Mouse (Mus musculus) MEL (cell line): ENCODE results near the gene Poln. TPM values are rescaled to one million over a fixed set of nuclear protein-coding genes. Genes with fewer than 3 reads are reported as not detected.

ENCODE experiments used
- DNase-seq: peaks from one replicate; pipeline ENCODE4 v3.0.0; 2011; ENCODE audit warnings: low read depth, low spot score
- H3K27ac ChIP-seq: 2 replicates; pipeline ENCODE4 v1.5.1; 2012; ENCODE audit warnings: low read depth, mild to moderate bottlenecking, control low read depth, low read length, moderate library complexity; ENCODE audit not compliant: control insufficient read depth
- H3K27me3 ChIP-seq, 2 experiments: fragments of 150-350 bp in 1 of 2; sonication (generic) in 1 of 2; 2 replicates each; pipeline ENCODE4 v1.6.1; 2012; ENCODE audit warnings: low read length in 2 of 2, mild to moderate bottlenecking in 2 of 2, improper control_type of control experiment in 1 of 2, moderate library complexity in 1 of 2; ENCODE audit not compliant: insufficient read depth in 2 of 2, control insufficient read depth in 1 of 2
- H3K36me3 ChIP-seq, 2 experiments: 2 replicates each; pipeline ENCODE4 v1.6.1; 2012 to 2014; ENCODE audit warnings: low read length in 2 of 2, improper control_type of control experiment in 1 of 2, inconsistent platforms in 1 of 2, mild to moderate bottlenecking in 1 of 2; ENCODE audit not compliant: insufficient read depth in 2 of 2, control insufficient read depth in 1 of 2
- H3K4me1 ChIP-seq, 2 experiments: fragments of 150-350 bp in 1 of 2; sonication (generic) in 1 of 2; 2 replicates each; pipeline ENCODE4 v1.6.1; 2012; ENCODE audit warnings: low read length in 2 of 2, improper control_type of control experiment in 1 of 2, mild to moderate bottlenecking in 1 of 2; ENCODE audit not compliant: insufficient read depth in 2 of 2, control insufficient read depth in 1 of 2
- H3K4me3 ChIP-seq, 2 experiments: fragments of 150-350 bp in 1 of 2; sonication (generic) in 1 of 2; 2 replicates each; pipeline ENCODE4 v1.5.1; 2012; ENCODE audit warnings: low read depth in 2 of 2, low read length in 2 of 2, mild to moderate bottlenecking in 2 of 2, moderate library complexity in 2 of 2, control low read depth in 1 of 2, improper control_type of control experiment in 1 of 2; ENCODE audit not compliant: control insufficient read depth in 1 of 2, insufficient read depth in 1 of 2
- H3K79me2 ChIP-seq: 2 replicates; pipeline ENCODE4 v1.6.1; 2012; ENCODE audit warnings: mild to moderate bottlenecking, low read length, moderate library complexity; ENCODE audit not compliant: control insufficient read depth, poor library complexity, insufficient read depth
- H3K9ac ChIP-seq: 2 replicates; pipeline ENCODE4 v1.6.1; 2012; ENCODE audit warnings: low read depth, mild to moderate bottlenecking, control low read depth, low read length, moderate library complexity; ENCODE audit not compliant: control insufficient read depth, poor library complexity, severe bottlenecking
- H3K9me3 ChIP-seq: fragments of 150-350 bp; sonication (generic); replicated peaks from 2 replicates; pipeline ENCODE4 v1.6.1; 2012; ENCODE audit warnings: mild to moderate bottlenecking, low read length, improper control_type of control experiment, moderate library complexity; ENCODE audit not compliant: insufficient read depth
- CHD2 ChIP-seq: IDR thresholded peaks from 2 replicates; pipeline ENCODE4 v1.6.1; 2011; ENCODE audit warnings: low read length, improper control_type of control experiment
- CTCF ChIP-seq, 3 experiments: IDR thresholded peaks in 2 of 3; conservative IDR thresholded peaks in 1 of 3; 2 replicates each; pipeline ENCODE4 v1.5.1; 2011 to 2012; ENCODE audit warnings: low read length in 3 of 3, low read depth in 2 of 3, mild to moderate bottlenecking in 2 of 3, improper control_type of control experiment in 1 of 3, inconsistent platforms in 1 of 3, mixed read lengths in 1 of 3, moderate library complexity in 1 of 3; ENCODE audit not compliant: control insufficient read depth in 1 of 3, insufficient read depth in 1 of 3, poor library complexity in 1 of 3, severe bottlenecking in 1 of 3
- ELF1 ChIP-seq: IDR thresholded peaks from 2 replicates; pipeline ENCODE4 v1.6.1; 2014; ENCODE audit warnings: low read depth, mild to moderate bottlenecking, inconsistent platforms, low read length, improper control_type of control experiment, moderate library complexity
- EP300 ChIP-seq, 2 experiments: IDR thresholded peaks; 2 replicates each; pipeline ENCODE4 v1.6.1; 2011; ENCODE audit warnings: improper control_type of control experiment in 2 of 2, low read length in 2 of 2, low read depth in 1 of 2, mild to moderate bottlenecking in 1 of 2
- ETS1 ChIP-seq: IDR thresholded peaks from 2 replicates; pipeline ENCODE4 v1.6.1; 2012; ENCODE audit warnings: low read depth, mild to moderate bottlenecking, inconsistent platforms, low read length, improper control_type of control experiment, moderate library complexity
- GATA1 ChIP-seq: IDR thresholded peaks from 2 replicates; pipeline ENCODE4 v1.6.1; 2011; ENCODE audit warnings: low read depth, low read length, improper control_type of control experiment
- HCFC1 ChIP-seq: IDR thresholded peaks from 2 replicates; pipeline ENCODE4 v1.6.1; 2012; ENCODE audit warnings: low read depth, mild to moderate bottlenecking, inconsistent platforms, low read length, improper control_type of control experiment, moderate library complexity
- MAX ChIP-seq: IDR thresholded peaks from 2 replicates; pipeline ENCODE4 v1.6.1; 2011; ENCODE audit warnings: low read length, improper control_type of control experiment
- MEF2A ChIP-seq: IDR thresholded peaks from 2 replicates; pipeline ENCODE4 v1.6.1; 2014; ENCODE audit warnings: low read depth, mild to moderate bottlenecking, inconsistent platforms, low read length, improper control_type of control experiment; ENCODE audit not compliant: poor library complexity, insufficient replicate concordance, severe bottlenecking; ENCODE audit errors: extremely low read depth
- MYC ChIP-seq: IDR thresholded peaks from 2 replicates; pipeline ENCODE4 v1.6.1; 2011; ENCODE audit warnings: low read depth, mild to moderate bottlenecking, low read length, improper control_type of control experiment, moderate library complexity
- NELFE ChIP-seq: IDR thresholded peaks from 2 replicates; pipeline ENCODE4 v1.6.1; 2011; ENCODE audit warnings: low read depth, low read length, improper control_type of control experiment
- POLR2AphosphoS5 ChIP-seq: IDR thresholded peaks from 2 replicates; pipeline ENCODE4 v1.6.1; 2012; ENCODE audit warnings: low read depth, borderline replicate concordance, mild to moderate bottlenecking, inconsistent platforms, low read length, moderate library complexity, mixed read lengths
- RCOR1 ChIP-seq: IDR thresholded peaks from 2 replicates; pipeline ENCODE4 v1.6.1; 2012; ENCODE audit warnings: low read depth, mild to moderate bottlenecking, inconsistent platforms, low read length, improper control_type of control experiment
- SIN3A ChIP-seq: IDR thresholded peaks from 2 replicates; pipeline ENCODE4 v1.6.1; 2012; ENCODE audit warnings: low read length, improper control_type of control experiment, inconsistent platforms
- TAL1 ChIP-seq: IDR thresholded peaks from 2 replicates; pipeline ENCODE4 v1.6.1; 2012; ENCODE audit warnings: mild to moderate bottlenecking, inconsistent platforms, low read length, moderate library complexity, mixed read lengths
- TCF12 ChIP-seq: IDR thresholded peaks from 2 replicates; pipeline ENCODE4 v1.6.1; 2014; ENCODE audit warnings: low read depth, mild to moderate bottlenecking, inconsistent platforms, low read length, improper control_type of control experiment, moderate library complexity
- ZMIZ1 ChIP-seq: IDR thresholded peaks from 2 replicates; pipeline ENCODE4 v1.6.1; 2012; ENCODE audit warnings: low read depth, mild to moderate bottlenecking, inconsistent platforms, low read length, improper control_type of control experiment, moderate library complexity
- polyA plus RNA-seq, 2 experiments: library from polyadenylated mRNA; stranded (reverse) in 1 of 2; unstranded in 1 of 2; fragments of >175 nt in 1 of 2; fragments of >200 nt in 1 of 2; gene quantifications; 2 replicates each; pipeline versions ENCODE4 v1.2.1 to v1.2.4; 2012; ENCODE audit warnings: low replicate concordance in 2 of 2, low read depth in 1 of 2; ENCODE audit not compliant: insufficient read length in 2 of 2, insufficient read depth in 1 of 2, missing spikeins in 1 of 2
- total RNA-seq: library from RNA; depleted of rRNA; stranded (reverse); fragments of 300-350 nt; gene quantifications from 2 replicates; pipeline ENCODE4 v1.2.3, GENCODE M21; 2012

Poln gene
- total and polyA plus RNA-seq, 3 experiments = 0.50 to 1.0 TPM; not detected in 1

DNA sequence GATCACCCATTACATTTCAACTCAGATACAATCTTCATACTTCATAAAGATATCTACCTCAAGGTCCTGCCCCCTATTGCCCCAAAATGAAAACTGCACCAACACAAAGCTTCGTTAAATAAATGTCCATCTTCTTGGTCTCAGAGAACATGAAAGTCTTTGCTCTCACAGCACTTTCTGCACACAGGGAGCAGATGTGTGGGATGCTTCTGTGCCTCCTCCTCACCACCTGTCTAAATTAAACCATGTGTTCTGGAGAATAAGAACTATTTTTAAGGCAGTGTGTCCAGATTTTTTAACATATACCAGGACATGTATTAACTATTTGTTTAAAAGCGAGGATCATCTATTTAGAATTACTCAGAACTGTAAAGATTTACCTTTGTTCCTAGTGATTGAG, 36.5 kb downstream of the Poln start:
- H3K79me2 ChIP-seq = no peaks in the 10 kb centered on the region
- no peak for DNase-seq
- no peak overlapping the region for H3K27ac ChIP-seq

DNA sequence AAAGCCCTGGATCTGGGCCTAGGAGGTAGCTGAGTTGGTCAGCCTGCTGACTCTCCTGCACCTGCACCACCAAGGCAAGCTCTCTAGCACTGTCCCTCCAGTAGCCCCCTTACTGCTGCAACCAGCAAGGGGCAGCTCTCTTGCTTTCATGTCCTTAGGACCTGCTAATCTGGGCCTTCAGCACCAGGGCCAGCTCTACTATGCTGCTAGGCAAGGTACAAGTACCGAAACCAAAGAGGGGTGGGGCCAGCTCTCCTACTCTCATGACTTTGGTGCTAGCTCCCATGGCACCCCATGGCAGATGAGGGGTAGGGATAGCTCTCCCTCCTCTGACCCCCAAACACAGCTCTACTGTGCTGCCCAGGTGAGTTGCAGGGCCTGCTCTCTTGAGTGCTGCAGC, 45.1 kb downstream of the Poln start:
- Histone ChIP-seq H3K9me3 (no peaks in the 10 kb centered on the region), H3K4me1 (peaks cover 5 to 7% of the 10 kb centered on the region in 2 experiments; a peak in 2 of 4 replicates), H3K27me3 (no peaks in the 10 kb centered on the region), H3K79me2 (no peaks in the 10 kb centered on the region), H3K36me3 (peaks cover 0 to 7% of the 10 kb centered on the region in 2 experiments; a peak in 2 of 4 replicates), H3K27ac (no peak overlapping the region), H3K4me3 (no peak overlapping the region), H3K9ac (no peak overlapping the region)
- peak; percentile 61 for DNase-seq
- TF ChIP-seq ELF1 (no peak), MEF2A (no peak), SIN3A (0 out of 2 replicates have a peak, but pooled peaks have one; percentile 30), NELFE (no peak), HCFC1 (no peak)

More for the DNA sequence above, 36.5 kb downstream of the Poln start:
- Histone ChIP-seq H3K36me3 (peaks cover 0 to 4% of the 10 kb centered on the region in 2 experiments; a peak in 2 of 4 replicates), H3K9me3 (no peaks in the 10 kb centered on the region), H3K27me3 (no peaks in the 10 kb centered on the region), H3K4me1 (peaks cover 0 to 5% of the 10 kb centered on the region in 2 experiments; a peak in 2 of 4 replicates), H3K9ac (no peak overlapping the region), H3K4me3 (no peak overlapping the region)
- TF ChIP-seq CTCF (IDR thresholded peaks at IDR 0.05 in 2 of 3, conservative IDR thresholded peaks at IDR 0.05 in 1 of 3; ENCODE audit: control insufficient read depth in 1 of 3, insufficient read depth in 1 of 3, low read depth in 2 of 3, low read length in 3 of 3, poor library complexity in 1 of 3, severe bottlenecking in 1 of 3) (peak in 1 of 3 experiments; percentile 8; a peak in 1 of 6 replicates), ZMIZ1 (no peak), POLR2AphosphoS5 (no peak)

DNA sequence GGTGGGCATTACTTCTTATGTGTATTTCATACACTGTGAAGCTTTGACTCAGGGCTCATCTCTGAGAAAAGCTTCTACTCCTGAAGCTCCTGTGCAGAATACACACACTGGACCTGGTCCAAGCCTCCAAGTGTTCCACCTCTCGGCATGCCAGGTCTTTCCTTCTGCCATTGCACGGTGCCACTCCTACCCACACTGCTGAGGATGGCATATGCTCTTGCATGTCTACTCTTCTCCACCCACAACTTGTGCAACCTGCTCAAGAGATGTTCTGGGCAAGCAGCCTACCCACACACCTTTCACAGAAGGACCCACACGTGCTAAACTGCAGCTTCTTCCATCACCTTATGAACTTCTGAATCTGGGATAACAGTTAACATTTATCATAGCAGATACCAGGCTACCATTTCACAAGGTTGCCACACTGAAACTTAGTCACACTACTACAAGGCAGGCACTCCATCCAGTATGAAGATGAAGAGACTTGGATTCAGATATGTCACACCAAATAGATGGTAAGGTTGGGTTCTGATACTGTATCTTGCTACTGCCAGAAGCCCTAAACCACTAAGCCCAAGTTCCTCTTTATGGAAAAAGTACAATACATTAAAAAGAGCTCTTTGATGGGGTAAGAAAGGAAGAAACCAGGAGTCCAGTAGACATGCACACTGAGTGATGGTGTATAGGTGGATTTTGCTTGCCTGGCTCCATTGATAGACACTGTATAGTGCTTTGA, 50.0 kb downstream of the Poln start:
- no peaks in the 10 kb centered on the region for H3K27me3 ChIP-seq
- H3K4me1 ChIP-seq = peaks cover 8 to 12% of the 10 kb centered on the region in 2 experiments; a peak in 2 of 4 replicates
- peak; percentile 88 for DNase-seq

More for the DNA sequence above, 50.0 kb downstream of the Poln start:
- no peak for TF ChIP-seq CHD2
- peak; percentile 93 for TF ChIP-seq GATA1
- TF ChIP-seq SIN3A = no peak
- peak; percentile 69; the same call in 1 of the 2 replicates for TF ChIP-seq RCOR1
- peak; percentile 91 for TF ChIP-seq TCF12
- TF ChIP-seq EP300 (IDR thresholded peaks at IDR 0.05; ENCODE audit: low read depth in 1 of 2, low read length in 2 of 2) = peak; percentile 87 to 96
- TF ChIP-seq ETS1 = peak; percentile 42; the same call in 1 of the 2 replicates
- TF ChIP-seq MAX = peak; percentile 32; the same call in 1 of the 2 replicates
- TF ChIP-seq MYC = 0 out of 2 replicates have a peak, but pooled peaks have one; percentile 42
- peak; percentile 57 for TF ChIP-seq TAL1
- TF ChIP-seq, all 39 proteins: peak for 8
- Histone ChIP-seq H3K9me3 (no peaks in the 10 kb centered on the region), H3K36me3 (peaks cover 0 to 11% of the 10 kb centered on the region in 2 experiments; a peak in 1 of 4 replicates), H3K79me2 (no peaks in the 10 kb centered on the region), H3K4me3 (no peak overlapping the region), H3K27ac (no peak overlapping the region), H3K9ac (no peak overlapping the region)
